Mouse (Mus musculus) intestine, embryonic 16.5 days (tissue): Measurements from ENCODE around the gene Nid1. TPM values are rescaled to one million over a fixed set of nuclear protein-coding genes. Genes with fewer than 3 reads are reported as not detected.

ENCODE experiments used
- ATAC-seq: fragments of 200-750 bp; cut with Nextera tagmentation; 2 replicates; pipeline ENCODE4 v1.8.0; 2017; ENCODE audit warnings: moderate TSS enrichment, moderate library complexity
- H3K27ac ChIP-seq: fragments of 300-500 bp; sonication (generic); 2 replicates; pipeline ENCODE4 v1.5.1; 2014; ENCODE audit warnings: mild to moderate bottlenecking, low read length
- H3K27me3 ChIP-seq: fragments of 300-500 bp; sonication (generic); replicated peaks from 2 replicates; pipeline ENCODE4 v1.6.1; 2014; ENCODE audit warnings: low read length, control low read depth, mixed read lengths; ENCODE audit not compliant: control insufficient read depth, insufficient read depth
- H3K36me3 ChIP-seq: fragments of 300-500 bp; sonication (generic); 2 replicates; pipeline ENCODE4 v1.6.1; 2014; ENCODE audit warnings: low read length, control low read depth; ENCODE audit not compliant: control insufficient read depth, insufficient read depth
- H3K4me1 ChIP-seq: fragments of 300-500 bp; sonication (generic); 2 replicates; pipeline ENCODE4 v1.6.1; 2014; ENCODE audit warnings: low read length, control low read depth, mixed read lengths; ENCODE audit not compliant: control insufficient read depth, insufficient read depth
- H3K4me2 ChIP-seq: fragments of 300-500 bp; sonication (generic); 2 replicates; pipeline ENCODE4 v1.6.1; 2014; ENCODE audit warnings: low read depth, low read length, control low read depth
- H3K4me3 ChIP-seq: fragments of 300-500 bp; sonication (generic); 2 replicates; pipeline ENCODE4 v1.5.1; 2014; ENCODE audit warnings: mild to moderate bottlenecking, low read length
- H3K9ac ChIP-seq: fragments of 300-500 bp; sonication (generic); 2 replicates; pipeline ENCODE4 v1.6.1; 2014; ENCODE audit warnings: low read depth, low read length
- H3K9me3 ChIP-seq: fragments of 300-500 bp; sonication (generic); 2 replicates; pipeline ENCODE4 v1.6.1; 2016; ENCODE audit warnings: low read length, control low read depth; ENCODE audit not compliant: control insufficient read depth
- WGBS: fragments of 180-500 bp; shearing (Covaris S2); extraction: QIAGEN DNeasy Blood & Tissue Kit; methylation state at CpG from one replicate; pipeline ENCODE4 v1.1.7; 2014; 5-methylcytosine and 5-hydroxymethylcytosine counted together
- polyA plus RNA-seq: library from polyadenylated mRNA; unstranded; fragments of >200 nt; fragmentation: Nextera tagmentation; extraction: Ambion mirVana; gene quantifications from 2 replicates; pipeline ENCODE4 v1.2.1, GENCODE M21; 2015

Nid1 gene
- polyA plus RNA-seq, 1 experiment from 2014 or later = 58.7 TPM

DNA sequence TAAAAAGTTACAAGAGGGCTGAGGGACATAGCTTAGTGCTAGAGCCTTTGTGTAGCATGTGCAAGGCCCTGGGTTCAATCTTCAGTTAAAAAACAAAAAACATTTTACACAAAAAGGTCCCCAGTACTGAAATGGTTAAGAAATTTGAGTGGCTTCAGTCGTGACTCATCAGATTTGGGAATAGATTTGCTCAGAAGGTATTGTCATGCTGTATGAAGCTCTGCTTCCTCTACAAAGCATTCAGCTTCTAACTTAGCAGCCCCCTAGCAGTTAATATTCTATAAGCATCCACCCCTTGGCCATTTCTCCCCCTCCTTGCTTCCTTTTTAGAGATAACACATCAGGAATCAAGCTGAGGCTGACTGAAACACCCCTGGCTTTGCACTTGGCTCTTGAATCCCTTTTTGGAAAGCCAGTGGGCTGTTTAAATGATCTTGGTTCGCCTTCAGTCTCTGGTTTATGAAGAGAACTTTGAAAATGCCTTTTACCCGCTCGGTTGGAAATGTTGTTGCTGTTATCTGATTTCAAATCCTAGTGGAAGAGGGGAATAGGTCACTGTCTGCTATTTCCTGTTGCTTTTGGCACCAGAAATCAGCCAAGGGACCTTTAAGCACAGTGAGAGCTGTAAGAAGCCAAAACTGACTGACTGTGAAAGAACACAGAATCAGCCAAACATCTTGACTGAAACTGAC lies 66.5 kb downstream of the Nid1 start:
- H3K36me3 ChIP-seq = 0 out of 2 replicates have a peak, but pooled peaks cover 4% of the 10 kb centered on the region
- ATAC-seq = no peak
- no peaks in the 10 kb centered on the region for H3K9me3 ChIP-seq
- no peak overlapping the region for H3K27ac ChIP-seq
- WGBS = 38% methylated on average over 4 of the region's 4 CpGs
- H3K4me2 ChIP-seq = no peak overlapping the region
- H3K27me3 ChIP-seq = no peaks in the 10 kb centered on the region
- H3K4me3 ChIP-seq = no peak overlapping the region
- H3K4me1 ChIP-seq = no peaks in the 10 kb centered on the region
- no peak overlapping the region for H3K9ac ChIP-seq

DNA sequence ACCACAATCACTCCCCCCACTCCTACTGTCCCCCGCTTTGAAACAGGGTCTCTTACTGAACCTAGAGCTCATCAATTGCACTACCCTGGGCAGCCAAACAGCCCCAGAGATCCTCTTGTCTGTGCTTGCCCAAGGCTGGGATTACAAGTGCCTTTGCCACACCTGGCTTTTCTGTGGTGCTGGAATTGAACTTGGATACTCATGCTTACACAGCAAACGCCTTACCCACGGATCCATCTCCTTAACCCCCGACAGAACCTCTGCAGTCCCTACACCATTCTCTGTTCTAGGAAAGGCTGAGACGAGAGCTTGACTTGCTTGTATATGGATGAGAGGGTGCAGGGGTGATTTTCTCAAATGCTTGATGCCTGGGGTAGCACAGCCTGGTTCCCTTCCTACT lies 67.7 kb downstream of the Nid1 start:
- 0 out of 2 replicates have a peak, but pooled peaks cover 4% of the 10 kb centered on the region for H3K36me3 ChIP-seq
- no peak overlapping the region for H3K4me3 ChIP-seq
- H3K4me2 ChIP-seq = no peak overlapping the region
- no peaks in the 10 kb centered on the region for H3K4me1 ChIP-seq
- 89% methylated on average over 5 of the region's 5 CpGs for WGBS
- no peak overlapping the region for H3K9ac ChIP-seq
- no peaks in the 10 kb centered on the region for H3K9me3 ChIP-seq
- no peak for ATAC-seq
- H3K27ac ChIP-seq = no peak overlapping the region
- no peaks in the 10 kb centered on the region for H3K27me3 ChIP-seq

DNA sequence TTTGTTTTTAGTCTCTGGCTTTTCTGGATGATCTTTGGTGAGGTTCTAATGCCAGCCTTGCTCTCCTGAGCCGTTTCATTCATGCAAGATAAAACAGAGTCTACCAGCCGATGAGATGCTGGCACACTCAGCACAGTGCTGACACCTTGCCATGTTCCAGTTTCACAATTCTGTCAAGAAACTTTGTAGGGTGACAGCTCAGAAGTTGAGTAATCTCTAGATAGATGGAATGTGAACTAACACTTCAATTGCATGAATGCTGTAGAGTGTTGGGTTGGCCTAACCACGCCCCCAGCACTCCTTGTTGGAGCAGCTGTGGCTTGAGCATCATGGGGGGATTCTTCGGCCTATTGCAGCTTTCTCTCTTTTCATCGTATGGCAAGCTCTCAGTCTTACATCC lies 69.2 kb downstream of the Nid1 start:
- Histone ChIP-seq H3K4me3 (no peak overlapping the region), H3K4me2 (no peak overlapping the region), H3K9ac (no peak overlapping the region), H3K27ac (no peak overlapping the region), H3K27me3 (no peaks in the 10 kb centered on the region), H3K9me3 (no peaks in the 10 kb centered on the region), H3K36me3 (0 out of 2 replicates have a peak, but pooled peaks cover 4% of the 10 kb centered on the region), H3K4me1 (no peaks in the 10 kb centered on the region)
- no peak for ATAC-seq
- 92% methylated on average over 5 of the region's 5 CpGs for WGBS

DNA sequence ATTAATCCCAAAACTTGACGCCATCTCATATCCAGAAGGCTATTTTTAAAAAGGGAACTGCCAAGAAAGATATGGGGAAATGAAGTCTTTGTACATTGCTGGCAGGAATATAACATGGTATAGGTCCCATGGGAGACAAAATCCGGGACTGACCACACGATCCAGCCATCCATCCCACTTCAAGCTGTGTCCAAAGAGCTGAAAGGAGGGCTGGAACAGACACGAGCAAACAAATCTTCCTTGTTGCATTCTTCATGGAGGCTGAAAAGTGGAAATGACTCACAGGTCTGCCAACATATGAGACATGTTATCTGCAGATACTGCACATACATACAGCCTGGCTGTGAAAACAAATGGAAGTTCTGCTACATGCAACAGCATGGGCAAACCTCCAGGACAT lies 77.5 kb downstream of the Nid1 start:
- Histone ChIP-seq H3K36me3 (no peaks in the 10 kb centered on the region), H3K27ac (no peak overlapping the region), H3K9ac (no peak overlapping the region), H3K27me3 (no peaks in the 10 kb centered on the region), H3K4me2 (no peak overlapping the region), H3K4me3 (no peak overlapping the region), H3K9me3 (no peaks in the 10 kb centered on the region), H3K4me1 (no peaks in the 10 kb centered on the region)
- WGBS = 67% methylated on average over 4 of the region's 4 CpGs
- ATAC-seq = no peak

DNA sequence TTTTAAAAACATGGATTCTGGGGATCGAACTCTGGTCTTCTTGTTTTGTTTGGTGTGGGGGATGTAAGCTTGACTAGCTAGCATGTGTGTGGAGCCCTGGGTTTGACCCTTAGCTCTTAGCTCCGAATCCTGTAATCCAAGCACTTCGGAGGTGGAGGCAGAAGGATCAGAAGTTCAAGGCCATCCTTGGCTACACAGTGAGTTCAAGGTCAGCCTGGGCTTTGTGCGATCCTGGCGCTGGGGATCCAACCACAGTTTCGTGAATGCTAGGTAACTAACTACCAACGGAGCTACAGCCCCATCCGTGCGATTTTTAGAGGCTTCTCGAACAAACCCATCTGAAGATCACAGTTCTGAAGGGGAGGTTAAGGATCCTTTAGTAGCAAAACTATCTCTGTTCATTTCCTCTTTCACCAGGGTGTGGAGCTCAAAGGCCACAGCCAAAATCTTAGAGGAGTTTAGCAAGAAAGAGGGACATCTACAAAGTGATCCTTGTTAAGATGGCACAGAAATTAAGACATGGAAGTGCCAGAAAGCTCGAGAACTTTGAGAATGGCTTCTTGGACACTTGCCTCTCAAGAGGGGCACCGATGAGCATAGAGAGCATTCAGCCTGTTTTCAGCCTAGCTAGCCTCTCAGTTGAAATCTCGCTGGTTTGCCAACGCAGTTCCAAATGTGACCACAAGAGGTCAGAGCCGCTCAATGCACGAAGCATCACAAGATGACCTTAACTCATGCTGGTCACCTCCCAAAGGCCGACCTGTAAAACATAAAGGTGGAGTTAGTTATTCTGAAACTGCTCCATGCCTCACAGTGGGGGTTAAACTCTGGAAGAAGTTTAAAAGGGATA lies 79.2 kb downstream of the Nid1 start:
- H3K36me3 ChIP-seq = no peaks in the 10 kb centered on the region
- no peak overlapping the region for H3K27ac ChIP-seq
- H3K9me3 ChIP-seq = no peaks in the 10 kb centered on the region
- H3K4me2 ChIP-seq = no peak overlapping the region
- no peaks in the 10 kb centered on the region for H3K4me1 ChIP-seq
- H3K27me3 ChIP-seq = no peaks in the 10 kb centered on the region
- peak; percentile 76; the same call in 1 of the 2 replicates for ATAC-seq
- H3K4me3 ChIP-seq = no peak overlapping the region
- 44% methylated on average over 17 of the region's 17 CpGs for WGBS
- H3K9ac ChIP-seq = no peak overlapping the region

DNA sequence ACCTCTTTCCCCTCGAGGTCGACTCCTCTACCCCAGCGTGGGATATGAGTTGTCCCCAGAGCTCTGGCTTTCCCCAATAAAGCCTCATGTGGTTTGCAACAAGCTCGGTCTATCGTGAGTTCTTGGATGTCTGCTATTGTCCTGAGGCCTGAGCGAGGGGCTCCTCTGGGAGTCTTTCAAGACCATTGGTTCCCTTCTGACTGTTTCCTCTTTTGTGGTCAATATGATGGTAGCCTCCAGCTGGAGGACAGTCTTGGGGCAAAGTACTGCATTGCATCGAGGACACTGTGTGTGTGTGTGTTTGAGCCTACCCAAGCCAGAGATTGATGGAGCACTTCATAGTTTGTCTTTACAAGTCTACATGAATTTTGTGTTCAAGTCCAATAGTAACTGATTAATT lies 80.8 kb downstream of the Nid1 start:
- no peak for ATAC-seq
- Histone ChIP-seq H3K9me3 (no peaks in the 10 kb centered on the region), H3K4me1 (no peaks in the 10 kb centered on the region), H3K4me2 (no peak overlapping the region), H3K27ac (no peak overlapping the region), H3K36me3 (no peaks in the 10 kb centered on the region), H3K9ac (no peak overlapping the region), H3K4me3 (no peak overlapping the region), H3K27me3 (no peaks in the 10 kb centered on the region)
- WGBS = 85% methylated on average over 7 of the region's 7 CpGs

DNA sequence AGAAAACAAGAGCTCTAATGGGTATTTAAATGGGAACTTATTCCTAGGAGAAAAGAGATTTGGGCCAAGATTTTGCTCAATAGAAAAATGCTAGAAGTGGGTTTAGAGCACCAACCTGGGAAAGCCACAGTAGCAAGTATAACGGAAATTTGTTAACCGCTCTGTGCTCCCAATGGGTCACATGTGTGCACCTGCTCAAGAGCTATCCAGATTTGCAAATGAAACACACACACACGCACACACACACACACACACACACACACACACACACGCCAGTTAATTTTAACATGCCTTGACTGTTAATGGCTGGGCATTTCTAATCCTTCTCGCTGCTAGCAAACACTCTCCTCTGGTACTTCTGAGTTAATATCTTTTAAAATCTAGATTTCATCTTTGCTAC lies 83.1 kb downstream of the Nid1 start:
- 89% methylated on average over 5 of the region's 5 CpGs for WGBS

DNA sequence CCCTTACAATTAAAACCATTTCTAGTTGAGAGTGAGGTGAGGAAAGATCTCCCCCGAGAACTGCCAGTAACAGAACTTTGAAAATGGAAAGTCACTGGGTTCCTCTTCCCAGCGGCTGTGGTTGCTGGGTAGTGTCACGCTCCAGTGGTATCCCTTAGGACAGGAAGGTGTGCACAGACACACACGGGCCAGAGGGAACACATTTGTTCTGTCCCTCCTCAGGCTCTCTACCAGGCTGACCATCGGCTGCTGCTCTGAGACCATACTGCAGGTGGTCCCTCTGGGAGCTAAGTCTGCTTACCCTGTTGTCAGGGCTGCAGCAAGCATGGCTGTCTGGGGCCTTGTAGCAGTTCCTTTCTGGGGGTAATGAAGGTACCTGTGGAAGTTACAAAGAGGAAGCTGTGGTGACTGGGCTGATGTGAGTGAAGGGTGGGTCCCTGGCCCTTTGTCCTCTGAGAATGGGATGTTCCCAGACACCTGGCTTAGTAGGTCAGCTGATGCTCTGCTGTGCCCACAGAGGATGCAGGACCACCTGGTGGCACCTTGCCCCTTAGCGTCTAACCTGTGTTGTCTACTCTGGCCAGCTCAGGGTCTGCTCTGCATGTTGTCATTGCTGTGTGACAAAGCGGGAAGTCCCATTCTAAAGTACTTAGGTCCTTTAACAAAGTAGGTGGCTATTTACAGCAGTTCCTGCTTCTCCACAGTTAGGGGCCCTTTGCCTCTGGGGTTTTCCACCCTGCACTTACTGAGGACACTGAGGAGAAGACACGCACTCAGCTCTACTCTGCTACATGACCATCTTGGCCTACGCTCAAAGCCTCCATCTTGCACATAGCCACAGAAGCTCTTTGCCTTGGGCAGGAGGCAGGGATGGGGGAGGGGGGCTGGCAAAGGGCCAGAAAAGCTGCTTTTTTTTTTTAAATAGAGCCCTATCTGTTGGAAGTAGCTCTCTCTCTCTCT lies 86.6 kb downstream of the Nid1 start:
- H3K4me3 ChIP-seq = no peak overlapping the region
- WGBS = 83% methylated on average over 9 of the region's 9 CpGs
- H3K9ac ChIP-seq = no peak overlapping the region
- no peaks in the 10 kb centered on the region for H3K27me3 ChIP-seq
- no peak overlapping the region for H3K27ac ChIP-seq
- H3K36me3 ChIP-seq = no peaks in the 10 kb centered on the region
- H3K9me3 ChIP-seq = no peaks in the 10 kb centered on the region
- ATAC-seq = no peak
- H3K4me2 ChIP-seq = no peak overlapping the region
- H3K4me1 ChIP-seq = no peaks in the 10 kb centered on the region; the same call in 1 of the 2 replicates

More for the DNA sequence above, 83.1 kb downstream of the Nid1 start:
- ATAC-seq = no peak
- Histone ChIP-seq H3K4me1 (no peaks in the 10 kb centered on the region; the same call in 1 of the 2 replicates), H3K36me3 (no peaks in the 10 kb centered on the region), H3K27me3 (no peaks in the 10 kb centered on the region), H3K27ac (no peak overlapping the region), H3K9ac (no peak overlapping the region), H3K4me3 (no peak overlapping the region), H3K9me3 (no peaks in the 10 kb centered on the region), H3K4me2 (no peak overlapping the region)

DNA sequence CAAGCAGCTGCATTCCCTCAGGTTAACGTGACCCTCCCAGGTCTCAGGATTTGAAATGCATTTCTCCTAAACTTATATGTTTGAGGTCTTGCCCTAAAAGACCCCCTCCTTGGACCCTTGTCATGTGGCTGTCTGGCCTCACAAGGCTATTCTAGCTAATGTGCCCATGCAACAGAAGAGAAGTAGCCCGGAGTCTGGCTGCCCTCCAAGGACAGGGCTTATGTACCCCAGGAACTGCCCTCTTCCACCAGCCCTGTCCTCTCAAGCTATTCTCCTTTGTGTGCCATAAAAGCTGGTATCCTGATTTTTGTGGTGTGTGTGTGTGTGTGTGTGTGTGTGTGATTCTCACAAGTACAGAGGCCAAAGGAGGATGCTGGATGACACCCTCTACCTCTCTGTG lies 87.9 kb downstream of the Nid1 start:
- no peaks in the 10 kb centered on the region for H3K36me3 ChIP-seq
- 82% methylated on average over 2 of the region's 2 CpGs for WGBS

More for the DNA sequence above, 87.9 kb downstream of the Nid1 start:
- H3K27me3 ChIP-seq = no peaks in the 10 kb centered on the region
- H3K4me2 ChIP-seq = no peak overlapping the region
- no peaks in the 10 kb centered on the region for H3K9me3 ChIP-seq
- no peak overlapping the region for H3K27ac ChIP-seq
- no peak overlapping the region for H3K9ac ChIP-seq
- ATAC-seq = no peak
- H3K4me1 ChIP-seq = no peaks in the 10 kb centered on the region; the same call in 1 of the 2 replicates
- no peak overlapping the region for H3K4me3 ChIP-seq
